Mouse (Mus musculus) midbrain, embryonic 13.5 days (tissue): ENCODE results near the gene Asic2. TPM values are rescaled to one million over a fixed set of nuclear protein-coding genes. Genes with fewer than 3 reads are reported as not detected.

ENCODE experiments used
- ATAC-seq: fragments of 200-750 bp; cut with Nextera tagmentation; 2 replicates; pipeline ENCODE4 v1.8.0; 2017; ENCODE audit warnings: mild to moderate bottlenecking, moderate TSS enrichment, moderate library complexity
- H3K27ac ChIP-seq: fragments of 300-500 bp; sonication (generic); 2 replicates; pipeline ENCODE4 v1.5.1; 2015; ENCODE audit warnings: inconsistent platforms, mild to moderate bottlenecking, moderate library complexity
- H3K27me3 ChIP-seq: fragments of 300-500 bp; sonication (generic); 2 replicates; pipeline ENCODE4 v1.6.1; 2015; ENCODE audit warnings: mild to moderate bottlenecking, inconsistent platforms
- H3K36me3 ChIP-seq: fragments of 300-500 bp; sonication (generic); 2 replicates; pipeline ENCODE4 v1.6.1; 2015; ENCODE audit warnings: mild to moderate bottlenecking, inconsistent platforms
- H3K4me1 ChIP-seq: fragments of 300-500 bp; sonication (generic); replicated peaks from 2 replicates; pipeline ENCODE4 v1.6.1; 2015; ENCODE audit warnings: inconsistent platforms
- H3K4me2 ChIP-seq: fragments of 300-500 bp; sonication (generic); replicated peaks from 2 replicates; pipeline ENCODE4 v1.6.1; 2015; ENCODE audit warnings: moderate library complexity, mild to moderate bottlenecking, inconsistent platforms
- H3K4me3 ChIP-seq: fragments of 300-500 bp; sonication (generic); replicated peaks from 2 replicates; pipeline ENCODE4 v1.5.1; 2015; ENCODE audit warnings: mild to moderate bottlenecking, inconsistent platforms
- H3K9ac ChIP-seq: fragments of 300-500 bp; sonication (generic); replicated peaks from 2 replicates; pipeline ENCODE4 v1.6.1; 2015; ENCODE audit warnings: mild to moderate bottlenecking, inconsistent platforms
- H3K9me3 ChIP-seq: fragments of 300-500 bp; sonication (generic); 2 replicates; pipeline ENCODE4 v1.6.1; 2016; ENCODE audit warnings: mild to moderate bottlenecking, inconsistent platforms
- WGBS: fragments of 180-500 bp; shearing (Covaris S2); methylation state at CpG from one replicate; pipeline ENCODE4 v1.1.7; 2015; 5-methylcytosine and 5-hydroxymethylcytosine counted together
- polyA plus RNA-seq: library from polyadenylated mRNA; unstranded; fragments of >200 nt; fragmentation: Nextera tagmentation; extraction: Ambion mirVana; gene quantifications from 2 replicates; pipeline ENCODE4 v1.2.1, GENCODE M21; 2015

Asic2 gene
- 5.0 and 5.2 TPM in 2 replicates for polyA plus RNA-seq

GRCm38 (mm10) chr11:81968401-81968881, at the start of gene Asic2:
Gene Asic2 (minus strand): TSS chr11:81968457.
- Histone ChIP-seq H3K4me2 (peak within 1 kb of the TSS; percentile 79), H3K27me3 (peaks cover 31% of the 10 kb centered on the region), H3K4me3 (peak within 1 kb of the TSS; percentile 47), H3K27ac (peak within 1 kb of the TSS; percentile 55), H3K36me3 (no peaks in the 10 kb centered on the region), H3K9ac (peak within 1 kb of the TSS; percentile 67), H3K9me3 (no peaks in the 10 kb centered on the region), H3K4me1 (peaks cover 43% of the 10 kb centered on the region)
- ATAC-seq = peak; percentile 69
- 2% methylated on average over 29 of the region's 29 CpGs for WGBS

DNA sequence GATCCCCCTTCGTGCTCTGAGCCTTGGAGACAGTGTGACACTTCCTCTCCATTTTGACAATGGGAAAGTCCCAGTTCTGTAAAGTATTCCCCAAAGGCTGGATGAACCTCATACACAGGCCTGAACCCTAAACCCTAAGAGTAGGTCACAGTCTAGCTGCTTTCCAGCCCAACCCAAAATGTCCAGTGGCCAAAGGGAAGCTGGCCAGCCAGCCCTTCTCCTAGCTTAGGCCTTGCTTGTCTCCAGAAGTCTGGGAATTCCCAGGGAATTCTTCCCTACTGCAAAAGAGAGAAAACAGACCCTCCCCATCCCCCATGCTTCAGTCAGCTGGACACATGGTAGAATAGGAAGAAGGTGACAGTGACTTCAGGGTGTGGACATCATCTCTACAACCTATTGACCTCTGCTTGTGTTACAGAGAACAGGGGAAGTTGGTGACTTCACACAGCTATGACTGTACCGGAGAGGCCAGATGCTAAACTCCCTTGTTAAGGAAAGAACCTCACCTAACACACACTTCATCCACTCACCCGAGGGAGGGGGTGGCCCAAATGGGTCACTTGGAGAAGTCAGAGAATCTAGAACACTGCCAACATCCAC, 48.0 kb upstream of the Asic2 start:
- no peaks in the 10 kb centered on the region for H3K36me3 ChIP-seq
- H3K9me3 ChIP-seq = no peaks in the 10 kb centered on the region
- H3K9ac ChIP-seq = no peak overlapping the region
- no peaks in the 10 kb centered on the region for H3K27me3 ChIP-seq
- H3K27ac ChIP-seq = no peak overlapping the region
- 69% methylated on average over 3 of the region's 3 CpGs for WGBS
- no peaks in the 10 kb centered on the region for H3K4me1 ChIP-seq
- H3K4me2 ChIP-seq = no peak overlapping the region
- H3K4me3 ChIP-seq = no peak overlapping the region
- no peak for ATAC-seq

DNA sequence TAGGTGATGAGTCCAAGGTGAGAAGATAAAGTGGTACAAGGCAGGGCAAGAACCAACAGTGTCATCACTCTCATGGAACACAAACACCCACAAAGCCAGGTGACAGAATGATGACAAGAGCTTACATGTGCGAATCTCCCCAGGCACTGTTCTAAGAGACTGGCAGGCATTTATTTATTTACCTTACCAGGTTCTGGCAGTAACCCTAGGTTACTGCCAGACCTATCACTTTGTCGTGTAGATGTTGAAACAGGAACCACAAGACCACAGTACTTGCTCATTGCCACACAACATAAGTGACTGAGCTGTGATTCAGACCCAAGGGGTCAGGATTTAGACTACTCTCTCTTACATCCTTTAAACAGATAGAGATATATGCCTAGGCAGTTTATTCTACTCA, 46.8 kb upstream of the Asic2 start:
- H3K36me3 ChIP-seq = no peaks in the 10 kb centered on the region
- H3K4me3 ChIP-seq = no peak overlapping the region
- H3K4me2 ChIP-seq = no peak overlapping the region
- WGBS = 80% methylated on average over 2 of the region's 2 CpGs
- no peaks in the 10 kb centered on the region for H3K9me3 ChIP-seq
- H3K27me3 ChIP-seq = no peaks in the 10 kb centered on the region
- no peak for ATAC-seq
- H3K9ac ChIP-seq = no peak overlapping the region
- no peaks in the 10 kb centered on the region for H3K4me1 ChIP-seq
- no peak overlapping the region for H3K27ac ChIP-seq

DNA sequence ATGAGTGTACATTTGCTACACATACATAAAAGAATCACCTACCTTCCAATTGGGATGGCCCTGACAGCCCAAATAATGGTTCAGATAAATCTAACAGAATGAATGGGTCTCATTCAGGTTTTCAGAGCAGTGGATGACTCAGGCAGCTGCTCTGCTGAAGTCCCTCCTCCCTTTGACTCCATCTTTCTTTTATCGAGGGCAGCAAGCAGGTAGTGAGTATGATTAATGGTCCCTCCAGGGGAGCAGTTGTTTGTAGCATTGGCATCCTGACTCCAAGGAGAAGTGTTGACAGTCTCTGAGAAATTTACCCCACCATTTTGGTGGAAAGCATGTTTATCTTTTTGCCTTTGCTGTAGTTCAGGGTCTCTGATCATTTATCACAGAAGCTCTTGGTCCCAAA, 45.5 kb upstream of the Asic2 start:
- no peak overlapping the region for H3K9ac ChIP-seq
- no peak overlapping the region for H3K27ac ChIP-seq
- 79% methylated on average over 1 of the region's 1 CpGs for WGBS
- no peak for ATAC-seq
- no peaks in the 10 kb centered on the region for H3K36me3 ChIP-seq
- H3K4me1 ChIP-seq = no peaks in the 10 kb centered on the region
- H3K9me3 ChIP-seq = no peaks in the 10 kb centered on the region
- no peak overlapping the region for H3K4me3 ChIP-seq
- no peak overlapping the region for H3K4me2 ChIP-seq
- H3K27me3 ChIP-seq = no peaks in the 10 kb centered on the region

DNA sequence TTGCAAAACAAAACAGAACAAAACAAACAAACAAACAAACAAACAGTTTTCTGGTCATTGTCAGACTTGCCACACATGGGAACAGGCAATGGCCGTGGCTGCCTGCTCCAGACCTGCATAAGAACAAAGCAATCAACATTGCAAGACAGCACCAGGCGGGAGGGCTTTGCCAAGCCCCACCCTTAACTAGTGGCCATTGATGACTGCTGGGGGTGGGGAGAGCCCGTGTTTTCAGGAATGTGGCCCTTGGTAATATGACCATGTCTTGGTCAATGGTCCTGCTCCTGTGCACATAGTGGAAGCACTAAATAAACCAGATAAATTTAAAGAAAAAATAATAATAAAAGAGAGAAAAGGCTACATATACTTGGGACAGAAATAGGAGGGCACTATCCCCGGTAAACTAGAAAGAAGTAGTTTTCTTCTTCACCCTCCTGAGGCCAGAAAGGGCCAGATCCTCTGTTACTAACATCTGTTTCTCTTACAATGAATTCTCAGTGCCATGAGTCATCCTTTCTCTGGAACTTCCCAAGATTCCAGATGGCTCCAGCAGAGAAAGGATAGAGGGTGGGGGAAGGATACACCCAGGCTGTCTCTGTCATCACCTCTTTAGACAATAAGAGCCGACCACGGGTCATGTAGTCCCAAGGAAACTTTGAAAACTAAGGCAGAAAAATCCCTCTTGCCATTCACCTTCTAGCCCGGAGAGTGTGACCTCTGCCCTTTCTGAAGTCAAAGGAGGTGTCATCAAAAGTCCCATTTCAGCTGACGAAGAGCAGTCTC, 43.3 kb upstream of the Asic2 start:
- WGBS = 64% methylated on average over 8 of the region's 8 CpGs
- Histone ChIP-seq H3K9ac (no peak overlapping the region), H3K4me1 (peaks cover 7% of the 10 kb centered on the region; the same call in 1 of the 2 replicates), H3K4me2 (no peak overlapping the region), H3K27me3 (no peaks in the 10 kb centered on the region), H3K4me3 (no peak overlapping the region), H3K27ac (no peak overlapping the region), H3K9me3 (no peaks in the 10 kb centered on the region), H3K36me3 (no peaks in the 10 kb centered on the region)
- ATAC-seq = no peak

GRCm38 (mm10) chr11:82010115-82010514, 41.9 kb upstream of the Asic2 start:
- ATAC-seq = no peak
- Histone ChIP-seq H3K9ac (no peak overlapping the region), H3K4me2 (no peak overlapping the region), H3K27ac (no peak overlapping the region), H3K27me3 (no peaks in the 10 kb centered on the region), H3K4me3 (no peak overlapping the region), H3K4me1 (peaks cover 8% of the 10 kb centered on the region; the same call in 1 of the 2 replicates), H3K9me3 (no peaks in the 10 kb centered on the region), H3K36me3 (no peaks in the 10 kb centered on the region)
- WGBS = 88% methylated on average over 3 of the region's 3 CpGs

DNA sequence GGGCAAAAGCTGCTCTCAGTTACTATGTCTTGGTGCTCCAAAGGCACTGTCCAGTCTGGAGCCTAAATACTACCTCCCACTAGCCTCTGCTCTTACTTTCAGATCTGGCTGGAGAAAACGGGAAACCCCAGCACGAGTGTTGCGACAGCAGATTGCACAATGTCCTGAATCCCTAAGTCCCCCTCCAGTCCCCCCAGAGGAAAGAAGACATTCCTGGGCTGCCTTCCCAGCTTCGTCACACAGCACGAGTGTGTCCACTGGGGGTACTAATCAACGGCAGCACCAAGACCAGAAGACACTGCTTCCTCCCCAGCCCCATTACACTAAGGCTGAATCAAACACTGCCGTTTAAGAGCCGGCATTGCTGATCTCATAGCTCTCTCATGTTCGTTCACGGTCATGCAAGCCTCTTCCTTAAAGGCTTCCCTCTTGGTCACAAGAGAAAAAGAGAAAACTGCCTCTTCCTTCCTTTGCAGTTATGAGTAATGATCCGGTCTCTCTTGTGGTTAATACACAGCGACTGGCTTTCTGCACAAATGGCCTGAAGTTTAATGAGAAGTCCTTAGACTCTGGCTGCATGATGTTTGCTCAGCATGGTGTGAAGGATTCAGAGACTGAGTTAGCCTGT, 38.7 kb upstream of the Asic2 start:
- 0 out of 2 replicates have a peak overlapping the region, but pooled peaks have one; percentile 14 for H3K27ac ChIP-seq
- no peak overlapping the region for H3K4me2 ChIP-seq
- H3K9ac ChIP-seq = no peak overlapping the region
- peaks cover 8% of the 10 kb centered on the region; the same call in 1 of the 2 replicates for H3K4me1 ChIP-seq
- no peak overlapping the region for H3K4me3 ChIP-seq
- 61% methylated on average over 12 of the region's 12 CpGs for WGBS
- no peak for ATAC-seq
- no peaks in the 10 kb centered on the region for H3K27me3 ChIP-seq
- no peaks in the 10 kb centered on the region for H3K36me3 ChIP-seq
- H3K9me3 ChIP-seq = no peaks in the 10 kb centered on the region

- ATAC-seq = no peak
- Histone ChIP-seq H3K27ac (no peak overlapping the region), H3K27me3 (no peaks in the 10 kb centered on the region), H3K4me1 (peaks cover 8% of the 10 kb centered on the region; the same call in 1 of the 2 replicates), H3K36me3 (no peaks in the 10 kb centered on the region), H3K9me3 (no peaks in the 10 kb centered on the region), H3K4me2 (no peak overlapping the region), H3K4me3 (no peak overlapping the region), H3K9ac (no peak overlapping the region)
- 79% methylated on average over 2 of the region's 2 CpGs for WGBS
Measured at GRCm38 (mm10) chr11:82004810-82005209, 36.6 kb upstream of the Asic2 start.

- Histone ChIP-seq H3K4me1 (no peaks in the 10 kb centered on the region), H3K4me2 (no peak overlapping the region), H3K4me3 (no peak overlapping the region), H3K36me3 (no peaks in the 10 kb centered on the region), H3K9me3 (no peaks in the 10 kb centered on the region), H3K27ac (no peak overlapping the region), H3K27me3 (no peaks in the 10 kb centered on the region), H3K9ac (no peak overlapping the region)
- no peak for ATAC-seq
- 67% methylated on average over 5 of the region's 5 CpGs for WGBS
Measured at GRCm38 (mm10) chr11:82000581-82000980, 32.3 kb upstream of the Asic2 start.

GRCm38 (mm10) chr11:81999469-81999868, 31.2 kb upstream of the Asic2 start:
- 79% methylated on average over 4 of the region's 4 CpGs for WGBS
- Histone ChIP-seq H3K27ac (no peak overlapping the region), H3K36me3 (no peaks in the 10 kb centered on the region), H3K4me2 (no peak overlapping the region), H3K27me3 (no peaks in the 10 kb centered on the region), H3K4me3 (no peak overlapping the region), H3K9ac (no peak overlapping the region), H3K9me3 (no peaks in the 10 kb centered on the region), H3K4me1 (no peaks in the 10 kb centered on the region)
- no peak for ATAC-seq

- H3K4me1 ChIP-seq = no peaks in the 10 kb centered on the region
- no peak overlapping the region for H3K4me3 ChIP-seq
- H3K27ac ChIP-seq = no peak overlapping the region
- no peaks in the 10 kb centered on the region for H3K9me3 ChIP-seq
- H3K27me3 ChIP-seq = no peaks in the 10 kb centered on the region
- no peak for ATAC-seq
- H3K36me3 ChIP-seq = no peaks in the 10 kb centered on the region
- no peak overlapping the region for H3K9ac ChIP-seq
- 91% methylated on average over 3 of the region's 3 CpGs for WGBS
- no peak overlapping the region for H3K4me2 ChIP-seq
Measured at GRCm38 (mm10) chr11:81998646-81999045, 30.4 kb upstream of the Asic2 start.

- Histone ChIP-seq H3K27ac (no peak overlapping the region), H3K9me3 (no peaks in the 10 kb centered on the region), H3K4me1 (no peaks in the 10 kb centered on the region), H3K36me3 (no peaks in the 10 kb centered on the region), H3K27me3 (no peaks in the 10 kb centered on the region), H3K4me2 (no peak overlapping the region), H3K4me3 (no peak overlapping the region), H3K9ac (no peak overlapping the region)
- WGBS = 89% methylated on average over 5 of the region's 5 CpGs
- ATAC-seq = no peak
Measured at GRCm38 (mm10) chr11:81997085-81997484, 28.8 kb upstream of the Asic2 start.
